ENCODE assay signal across 11 mouse cellular contexts in the genomic region with DNA sequence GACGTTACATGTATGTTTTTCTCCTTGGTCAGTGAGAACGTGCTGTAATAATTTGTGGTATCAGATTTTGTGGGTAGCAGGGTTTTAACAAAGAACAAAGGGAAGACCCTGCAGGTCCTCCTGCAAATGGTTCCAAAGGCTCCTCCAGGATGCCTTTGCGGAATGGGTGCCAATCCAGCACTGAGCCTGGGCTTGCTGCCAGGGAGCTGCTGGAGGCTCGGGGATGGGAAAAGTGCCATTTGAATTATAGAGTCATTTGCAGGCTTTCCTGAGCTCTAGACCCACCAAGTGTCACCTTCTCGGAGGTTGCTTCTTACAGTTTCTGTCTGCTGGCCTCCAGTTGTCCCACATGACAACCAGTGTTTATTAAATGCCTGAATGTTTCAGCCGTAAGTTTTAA. TPM values are rescaled to one million over a fixed set of nuclear protein-coding genes. Genes with fewer than 3 reads are reported as not detected.
DNase-seq lines count a peak whose midpoint lies in the region; ATAC-seq and TF ChIP-seq lines count a peak whose summit lies in the region.
"Had no signal": no experiment of that assay in that cellular context is flagged by ENCODE, and none has a peak within 500 bp of the region (broad histone marks: within the 10 kb centered on the region; RNA-seq: fewer than 3 reads in every experiment).

No protein-coding gene starts in this region.

- H3K27me3 ChIP-seq in kidney, embryonic 16.5 days (ENCODE audit: insufficient read depth, low read length) = no peaks in the 10 kb centered on the region
- H3K27me3 ChIP-seq in forebrain, embryonic 16.5 days (replicated peaks; ENCODE audit: control insufficient read depth, insufficient read depth, low read length) = no peaks in the 10 kb centered on the region

- no peak overlapping the region for H3K27ac ChIP-seq in kidney, embryonic 16.5 days (ENCODE audit: low read length)
- H3K27ac ChIP-seq in forebrain, embryonic 16.5 days (ENCODE audit: low read length) = 0 out of 2 replicates have a peak overlapping the region, but pooled peaks have one; percentile 13
- peak overlapping the region; percentile 37 for H3K27ac ChIP-seq in layer of hippocampus, adult 2 months

- no peak overlapping the region for H3K4me3 ChIP-seq in kidney, embryonic 16.5 days (ENCODE audit: low read length)
- no peak overlapping the region for H3K4me3 ChIP-seq in forebrain, embryonic 16.5 days (replicated peaks; ENCODE audit: low read length)
- no peak overlapping the region for H3K4me3 ChIP-seq in layer of hippocampus, adult 2 months
- H3K4me3 ChIP-seq: erythroblast, embryonic 14.5 days had no signal

- H3K9ac ChIP-seq in kidney, embryonic 16.5 days (replicated peaks; ENCODE audit: low read length) = no peak overlapping the region
- H3K9ac ChIP-seq in forebrain, embryonic 16.5 days (replicated peaks; ENCODE audit: low read depth, low read length) = no peak overlapping the region

- no peak for TF ChIP-seq CTCF in layer of hippocampus, adult 2 months (conservative IDR thresholded peaks at IDR 0.05)

- no peaks in the 10 kb centered on the region for H3K9me3 ChIP-seq in kidney, embryonic 16.5 days (ENCODE audit: low read length)
- no peaks in the 10 kb centered on the region for H3K9me3 ChIP-seq in forebrain, embryonic 16.5 days (ENCODE audit: control insufficient read depth, low read length)

- H3K36me3 ChIP-seq in kidney, embryonic 16.5 days (ENCODE audit: insufficient read depth, low read length) = no peaks in the 10 kb centered on the region
- no peaks in the 10 kb centered on the region for H3K36me3 ChIP-seq in forebrain, embryonic 16.5 days (ENCODE audit: control insufficient read depth, insufficient read depth)

- 62% methylated on average over 6 of the region's 6 CpGs for WGBS in kidney, embryonic 16.5 days
- 25% methylated on average over 6 of the region's 6 CpGs for WGBS in forebrain, embryonic 16.5 days

- no peaks in the 10 kb centered on the region for H3K4me1 ChIP-seq in kidney, embryonic 16.5 days (ENCODE audit: insufficient read depth, low read length)
- H3K4me1 ChIP-seq in forebrain, embryonic 16.5 days (replicated peaks; ENCODE audit: control insufficient read depth, insufficient read depth, low read length) = peaks cover 12% of the 10 kb centered on the region

- peak; percentile 31 for DNase-seq in kidney, adult 11 months
- peak; percentile 70 to 79 for DNase-seq in adrenal gland, postnatal 36 days
- DNase-seq in layer of hippocampus, adult 2 months (ENCODE audit: low spot score in 2 of 2) = peak; percentile 63 to 81
- DNase-seq in ovary, postnatal 10 days (ENCODE audit: low spot score) = peak; percentile 31
- DNase-seq in thymus, postnatal 0 days (ENCODE audit: low spot score) = no peak
- DNase-seq in thymus, postnatal 36 days = no peak

- no peak for ATAC-seq in kidney, embryonic 16.5 days (ENCODE audit: low FRiP score, low TSS enrichment)
- ATAC-seq in forebrain, embryonic 16.5 days = peak; percentile 72

- H3K4me2 ChIP-seq in kidney, embryonic 16.5 days (replicated peaks; ENCODE audit: low read depth, low read length) = no peak overlapping the region
- no peak overlapping the region for H3K4me2 ChIP-seq in forebrain, embryonic 16.5 days (ENCODE audit: low read length)

RNA-seq across cellular contexts. Expression of a gene that starts 33.9 kb away (rescaled TPM):
- polyA plus RNA-seq in kidney, embryonic 16.5 days (2015; fragmentation: Nextera tagmentation; extraction: Ambion mirVana) = 0.46 and 1.00 TPM in 2 replicates
- under 1 TPM in 1 of 2 experiments, not detected in 1; 0.59 TPM for total RNA-seq in adrenal gland, postnatal 36 days (2021)
- polyA plus RNA-seq in forebrain, embryonic 16.5 days (2015; fragmentation: Nextera tagmentation; extraction: Ambion mirVana) = 2.0 and 2.1 TPM in 2 replicates
- 1 to 10 TPM; 2.2 to 3.2 TPM for total RNA-seq in layer of hippocampus, adult 2 months (2021)
- polyA plus RNA-seq in thymus, postnatal 0 days (2015; fragmentation: Nextera tagmentation; extraction: Ambion mirVana) = 0.36 and 0.46 TPM in 2 replicates
- total RNA-seq: liver, adult 2 months had no signal
- polyA plus RNA-seq: erythroblast, embryonic 14.5 days; liver, adult 2 months; spleen, adult 2 months had no signal

Comparison
In these comparisons a context has a peak if more than half of its experiments do, and no peak if none do; other contexts are left out.
1. DNase-seq: peak in kidney, adult 11 months (single experiment), adrenal gland, postnatal 36 days (2 of 2), layer of hippocampus, adult 2 months (2 of 2) and ovary, postnatal 10 days (single experiment); none in thymus, postnatal 0 days (single experiment) and thymus, postnatal 36 days (0 of 2).